Mouse (Mus musculus) heart, embryonic 11.5 days (tissue): ENCODE results near the gene Nsg1. TPM values are rescaled to one million over a fixed set of nuclear protein-coding genes. Genes with fewer than 3 reads are reported as not detected.

ENCODE experiments used
- polyA plus RNA-seq: library from polyadenylated mRNA; unstranded; fragments of >200 nt; fragmentation: Nextera tagmentation; extraction: Ambion mirVana; gene quantifications from 2 replicates; pipeline ENCODE4 v1.2.1, GENCODE M21; 2014

Gene Nsg1
- polyA plus RNA-seq, 1 experiment from 2014 or later = 5.3 TPM

Other genes starting within 250 kb of the Nsg1 start
- gene Stx18, start 121.2 kb downstream of the Nsg1 start, polyA plus RNA-seq = 40.4 and 40.8 TPM in 2 replicates
- gene Zbtb49, start 60.5 kb upstream of the Nsg1 start, polyA plus RNA-seq = 6.7 and 7.3 TPM in 2 replicates
- 54.4 and 65.1 TPM in 2 replicates for gene Lyar, start 60.6 kb upstream of the Nsg1 start, polyA plus RNA-seq
- 50.7 and 51.3 TPM in 2 replicates for gene Tmem128, start 100.3 kb upstream of the Nsg1 start, polyA plus RNA-seq
- not detected in 2 replicates for gene Otop1, start 116.1 kb upstream of the Nsg1 start, polyA plus RNA-seq
- gene Drd5, start 159.5 kb upstream of the Nsg1 start, polyA plus RNA-seq = not detected in 2 replicates